Mouse (Mus musculus): ENCODE measurements around the gene Olfr1241. TPM values are rescaled to one million over a fixed set of nuclear protein-coding genes. Genes with fewer than 3 reads are reported as not detected.

Olfr1241 gene
- not detected in 2 replicates for polyA plus RNA-seq (2015; fragmentation: Nextera tagmentation; extraction: Ambion mirVana)

DNA sequence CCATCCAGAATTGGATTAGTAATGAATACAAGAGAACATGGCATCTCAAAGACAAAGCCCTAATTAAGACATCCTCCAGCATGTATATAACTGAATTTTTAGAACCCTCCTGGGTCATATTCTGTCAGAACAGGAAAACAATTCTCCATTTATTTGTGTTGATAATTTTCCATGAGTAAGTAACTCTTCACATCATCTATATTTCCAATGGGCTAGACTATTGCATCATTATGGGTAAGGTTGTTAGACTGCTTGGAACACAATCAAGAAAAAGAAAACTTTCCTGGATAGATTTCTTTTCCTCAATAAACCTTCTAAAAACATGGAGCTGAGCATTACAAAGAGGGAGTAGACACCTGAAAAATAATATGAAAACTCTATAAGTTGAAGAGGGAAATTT, at the start of gene Olfr1241:
TSS of gene Olfr1241 (minus strand) at position 101 of the 400 bp plus-strand sequence.
- no peak within 1 kb of the TSS for H3K27ac ChIP-seq
- no peaks in the 10 kb centered on the region for H3K36me3 ChIP-seq
- no peaks in the 10 kb centered on the region for H3K9me3 ChIP-seq
- no peak within 1 kb of the TSS for H3K9ac ChIP-seq (replicated peaks)
- H3K4me1 ChIP-seq (replicated peaks) = no peaks in the 10 kb centered on the region
- no peak for ATAC-seq
- no peak within 1 kb of the TSS for H3K4me3 ChIP-seq (replicated peaks)
- H3K4me2 ChIP-seq (replicated peaks) = no peak within 1 kb of the TSS
- H3K27me3 ChIP-seq = no peaks in the 10 kb centered on the region

DNA sequence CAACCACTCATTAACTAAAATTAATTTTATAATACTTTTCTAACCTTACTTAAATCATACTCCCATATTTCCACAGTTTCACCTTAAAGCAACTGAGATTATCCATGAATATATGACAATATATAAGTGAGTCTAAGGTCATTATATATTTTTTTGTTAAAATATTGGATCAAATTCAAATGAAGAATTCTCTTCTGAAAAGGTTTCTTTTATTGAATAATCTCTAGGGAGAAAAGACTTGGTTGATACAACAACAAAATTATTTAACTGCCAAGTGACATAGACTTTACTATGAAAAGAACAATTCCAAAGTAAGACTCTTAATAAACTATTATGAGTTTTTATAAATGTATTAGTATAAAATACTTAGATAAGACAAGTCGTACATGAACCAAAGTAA, 44.5 kb upstream of the Olfr1241 start, which contains the start of gene Olfr1243:
TSS of gene Olfr1243 (minus strand) at position 101 of the 400 bp plus-strand sequence.
- no peaks in the 10 kb centered on the region for H3K36me3 ChIP-seq
- no peak within 1 kb of the TSS for H3K4me3 ChIP-seq (replicated peaks)
- ATAC-seq = no peak
- H3K9me3 ChIP-seq = no peaks in the 10 kb centered on the region
- no peak within 1 kb of the TSS for H3K4me2 ChIP-seq (replicated peaks)
- no peak within 1 kb of the TSS for H3K27ac ChIP-seq
- H3K4me1 ChIP-seq (replicated peaks) = no peaks in the 10 kb centered on the region
- H3K9ac ChIP-seq (replicated peaks) = no peak within 1 kb of the TSS
- WGBS = 79% methylated on average over 1 of the region's 1 CpGs
- H3K27me3 ChIP-seq = no peaks in the 10 kb centered on the region

DNA sequence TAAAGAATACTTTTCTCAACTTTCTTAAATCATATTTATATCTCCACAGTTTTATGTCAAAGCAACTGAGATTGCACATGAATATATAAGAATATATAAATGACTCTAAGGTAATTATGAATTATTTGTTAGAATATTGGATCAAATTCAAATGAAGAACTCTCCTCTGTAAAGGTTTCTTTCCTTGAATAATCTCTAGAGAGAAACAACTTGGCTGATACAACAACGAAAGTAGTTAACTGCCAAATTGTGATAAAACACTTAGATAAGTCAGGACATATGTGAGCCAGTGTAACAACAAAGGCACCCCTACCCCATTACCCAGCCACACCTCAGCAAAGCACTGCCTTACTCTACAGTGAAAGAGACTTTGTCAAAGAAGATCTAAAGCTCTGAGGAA, 11.3 kb upstream of the Olfr1241 start, which contains the start of gene Olfr1242:
TSS of gene Olfr1242 (minus strand) at position 101 of the 400 bp plus-strand sequence.
- no peak within 1 kb of the TSS for H3K9ac ChIP-seq (replicated peaks)
- H3K4me2 ChIP-seq (replicated peaks) = no peak within 1 kb of the TSS
- H3K4me1 ChIP-seq (replicated peaks) = no peaks in the 10 kb centered on the region
- no peaks in the 10 kb centered on the region for H3K36me3 ChIP-seq
- no peak within 1 kb of the TSS for H3K4me3 ChIP-seq (replicated peaks)
- no peaks in the 10 kb centered on the region for H3K27me3 ChIP-seq
- 92% methylated on average over 1 of the region's 1 CpGs for WGBS
- no peaks in the 10 kb centered on the region for H3K9me3 ChIP-seq
- ATAC-seq = no peak
- no peak within 1 kb of the TSS for H3K27ac ChIP-seq

DNA sequence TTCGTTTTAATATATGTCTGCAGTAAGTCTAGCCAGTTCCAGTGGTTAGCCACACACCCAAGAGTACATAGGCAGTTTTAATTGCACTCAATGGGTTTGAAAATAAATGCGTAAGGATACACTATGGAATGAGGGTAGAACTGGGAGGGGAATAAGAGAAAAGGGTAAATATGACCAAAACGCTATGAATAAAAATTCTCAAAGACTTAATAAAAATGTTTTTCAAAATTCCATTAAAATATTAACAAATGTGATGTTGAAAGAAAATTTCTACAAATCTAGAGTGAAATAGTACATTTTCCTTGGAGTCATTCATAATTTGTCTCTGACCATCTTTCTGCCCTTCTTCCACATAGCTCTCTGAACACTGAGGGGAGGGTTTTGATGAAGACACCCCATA, 44.0 kb downstream of the Olfr1241 start, which contains the start of gene Olfr1240:
TSS of gene Olfr1240 (minus strand) at position 101 of the 400 bp plus-strand sequence.
- Histone ChIP-seq H3K27ac (no peak within 1 kb of the TSS), H3K36me3 (no peaks in the 10 kb centered on the region), H3K27me3 (no peaks in the 10 kb centered on the region), H3K4me2 (replicated peaks) (no peak within 1 kb of the TSS), H3K9me3 (no peaks in the 10 kb centered on the region), H3K4me3 (replicated peaks) (no peak within 1 kb of the TSS), H3K4me1 (replicated peaks) (no peaks in the 10 kb centered on the region), H3K9ac (replicated peaks) (no peak within 1 kb of the TSS)
- WGBS = 85% methylated on average over 3 of the region's 3 CpGs
- no peak for ATAC-seq

Other genes starting within 250 kb of the Olfr1241 start
- not detected in 2 replicates for gene Olfr1228, start 233.1 kb downstream of the Olfr1241 start, polyA plus RNA-seq (2015; fragmentation: Nextera tagmentation; extraction: Ambion mirVana)
- gene Olfr1229, start 199.1 kb downstream of the Olfr1241 start, polyA plus RNA-seq (2015; fragmentation: Nextera tagmentation; extraction: Ambion mirVana) = not detected in 2 replicates
- not detected in 2 replicates for gene Olfr1230, start 189.9 kb downstream of the Olfr1241 start, polyA plus RNA-seq (2015; fragmentation: Nextera tagmentation; extraction: Ambion mirVana)
- not detected in 2 replicates for gene Olfr1231, start 180.1 kb downstream of the Olfr1241 start, polyA plus RNA-seq (2015; fragmentation: Nextera tagmentation; extraction: Ambion mirVana)
- gene Olfr1232, start 157.5 kb downstream of the Olfr1241 start, polyA plus RNA-seq (2015; fragmentation: Nextera tagmentation; extraction: Ambion mirVana) = not detected in 2 replicates
- gene Olfr1233, start 144.7 kb downstream of the Olfr1241 start, polyA plus RNA-seq (2015; fragmentation: Nextera tagmentation; extraction: Ambion mirVana) = not detected in 2 replicates
- not detected in 2 replicates for gene Olfr1234, start 122.3 kb downstream of the Olfr1241 start, polyA plus RNA-seq (2015; fragmentation: Nextera tagmentation; extraction: Ambion mirVana)
- not detected in 2 replicates for gene Olfr1238, start 77.5 kb downstream of the Olfr1241 start, polyA plus RNA-seq (2015; fragmentation: Nextera tagmentation; extraction: Ambion mirVana)
- gene Olfr1239, start 66.7 kb downstream of the Olfr1241 start, polyA plus RNA-seq (2015; fragmentation: Nextera tagmentation; extraction: Ambion mirVana) = not detected in 2 replicates
- not detected in 2 replicates for gene Olfr1240, start 44.1 kb downstream of the Olfr1241 start, polyA plus RNA-seq (2015; fragmentation: Nextera tagmentation; extraction: Ambion mirVana)
- not detected in 2 replicates for gene Olfr1242, start 11.2 kb upstream of the Olfr1241 start, polyA plus RNA-seq (2015; fragmentation: Nextera tagmentation; extraction: Ambion mirVana)
- gene Olfr1243, start 44.4 kb upstream of the Olfr1241 start, polyA plus RNA-seq (2015; fragmentation: Nextera tagmentation; extraction: Ambion mirVana) = not detected in 2 replicates
- gene Olfr1245, start 91.3 kb upstream of the Olfr1241 start, polyA plus RNA-seq (2015; fragmentation: Nextera tagmentation; extraction: Ambion mirVana) = not detected in 2 replicates
- gene Olfr1246, start 106.0 kb upstream of the Olfr1241 start, polyA plus RNA-seq (2015; fragmentation: Nextera tagmentation; extraction: Ambion mirVana) = not detected in 2 replicates
- not detected in 2 replicates for gene Olfr1247, start 127.0 kb upstream of the Olfr1241 start, polyA plus RNA-seq (2015; fragmentation: Nextera tagmentation; extraction: Ambion mirVana)
- not detected in 2 replicates for gene Olfr1248, start 131.1 kb upstream of the Olfr1241 start, polyA plus RNA-seq (2015; fragmentation: Nextera tagmentation; extraction: Ambion mirVana)
- not detected in 2 replicates for gene Olfr1249, start 147.9 kb upstream of the Olfr1241 start, polyA plus RNA-seq (2015; fragmentation: Nextera tagmentation; extraction: Ambion mirVana)
- not detected in 2 replicates for gene Olfr1250, start 174.3 kb upstream of the Olfr1241 start, polyA plus RNA-seq (2015; fragmentation: Nextera tagmentation; extraction: Ambion mirVana)
- gene Olfr1251, start 184.8 kb upstream of the Olfr1241 start, polyA plus RNA-seq (2015; fragmentation: Nextera tagmentation; extraction: Ambion mirVana) = not detected in 2 replicates
- not detected in 2 replicates for gene Olfr1252, start 237.9 kb upstream of the Olfr1241 start, polyA plus RNA-seq (2015; fragmentation: Nextera tagmentation; extraction: Ambion mirVana)

All from midbrain, embryonic 13.5 days (tissue).